Mouse (Mus musculus): ENCODE data around the gene Pdcd1lg2. TPM values are rescaled to one million over a fixed set of nuclear protein-coding genes. Genes with fewer than 3 reads are reported as not detected.

Pdcd1lg2 gene
- polyA plus RNA-seq, 1 experiment from 2014 or later = not detected

GRCm38 (mm10) chr19:29511826-29512225, 101.1 kb downstream of the Pdcd1lg2 start:
- no peak for ATAC-seq (ENCODE audit: low read depth)
- Histone ChIP-seq H3K27me3 (replicated peaks; ENCODE audit: control insufficient read depth, insufficient read depth, low read length) (no peaks in the 10 kb centered on the region), H3K36me3 (ENCODE audit: control insufficient read depth, insufficient read depth, low read length) (peaks cover 13% of the 10 kb centered on the region; the same call in 1 of the 2 replicates)

GRCm38 (mm10) chr19:29513111-29513766, 102.5 kb downstream of the Pdcd1lg2 start:
- peaks cover 13% of the 10 kb centered on the region; the same call in 1 of the 2 replicates for H3K36me3 ChIP-seq (ENCODE audit: control insufficient read depth, insufficient read depth, low read length)
- no peak overlapping the region for H3K27ac ChIP-seq (replicated peaks; ENCODE audit: low read depth, low read length)
- peaks cover 4% of the 10 kb centered on the region; the same call in 1 of the 2 replicates for H3K9me3 ChIP-seq (ENCODE audit: control insufficient read depth, low read length)
- no peak overlapping the region for H3K9ac ChIP-seq (ENCODE audit: low read depth, low read length)
- no peaks in the 10 kb centered on the region for H3K4me1 ChIP-seq (ENCODE audit: control insufficient read depth, insufficient read depth, low read length)
- WGBS = 41% methylated on average over 2 of the region's 2 CpGs
- no peaks in the 10 kb centered on the region for H3K27me3 ChIP-seq (replicated peaks; ENCODE audit: control insufficient read depth, insufficient read depth, low read length)
- ATAC-seq (ENCODE audit: low read depth) (no peak), DNase-seq (ENCODE audit: low spot score) (no peak)
- H3K4me3 ChIP-seq (ENCODE audit: low read depth, low read length) = no peak overlapping the region
- H3K4me2 ChIP-seq (ENCODE audit: low read depth, low read length) = no peak overlapping the region

More at GRCm38 (mm10) chr19:29511826-29512225, 101.1 kb downstream of the Pdcd1lg2 start:
- no peaks in the 10 kb centered on the region for H3K4me1 ChIP-seq (ENCODE audit: control insufficient read depth, insufficient read depth, low read length)
- no peak for DNase-seq (ENCODE audit: low spot score)
- H3K9ac ChIP-seq (ENCODE audit: low read depth, low read length) = no peak overlapping the region
- H3K9me3 ChIP-seq (ENCODE audit: control insufficient read depth, low read length) = peaks cover 4% of the 10 kb centered on the region; the same call in 1 of the 2 replicates
- H3K4me2 ChIP-seq (ENCODE audit: low read depth, low read length) = no peak overlapping the region
- no peak overlapping the region for H3K27ac ChIP-seq (replicated peaks; ENCODE audit: low read depth, low read length)
- 86% methylated on average over 2 of the region's 2 CpGs for WGBS
- H3K4me3 ChIP-seq (ENCODE audit: low read depth, low read length) = no peak overlapping the region

- Histone ChIP-seq H3K36me3 (ENCODE audit: control insufficient read depth, insufficient read depth, low read length) (peaks cover 13% of the 10 kb centered on the region; the same call in 1 of the 2 replicates), H3K27ac (replicated peaks; ENCODE audit: low read depth, low read length) (no peak overlapping the region), H3K27me3 (replicated peaks; ENCODE audit: control insufficient read depth, insufficient read depth, low read length) (no peaks in the 10 kb centered on the region), H3K4me3 (ENCODE audit: low read depth, low read length) (no peak overlapping the region), H3K9ac (ENCODE audit: low read depth, low read length) (no peak overlapping the region), H3K9me3 (ENCODE audit: control insufficient read depth, low read length) (peaks cover 4% of the 10 kb centered on the region; the same call in 1 of the 2 replicates), H3K4me1 (ENCODE audit: control insufficient read depth, insufficient read depth, low read length) (no peaks in the 10 kb centered on the region), H3K4me2 (ENCODE audit: low read depth, low read length) (no peak overlapping the region)
- 92% methylated on average over 3 of the region's 3 CpGs for WGBS
- DNase-seq (ENCODE audit: low spot score) (no peak), ATAC-seq (ENCODE audit: low read depth) (no peak)
Measured at GRCm38 (mm10) chr19:29514130-29514529, 103.4 kb downstream of the Pdcd1lg2 start.

- DNase-seq (ENCODE audit: low spot score) (no peak), ATAC-seq (ENCODE audit: low read depth) (no peak)
- H3K4me2 ChIP-seq (ENCODE audit: low read depth, low read length) = no peak overlapping the region
- no peak overlapping the region for H3K27ac ChIP-seq (replicated peaks; ENCODE audit: low read depth, low read length)
- H3K9me3 ChIP-seq (ENCODE audit: control insufficient read depth, low read length) = peaks cover 4% of the 10 kb centered on the region; the same call in 1 of the 2 replicates
- WGBS = 91% methylated on average over 3 of the region's 3 CpGs
- H3K36me3 ChIP-seq (ENCODE audit: control insufficient read depth, insufficient read depth, low read length) = peaks cover 13% of the 10 kb centered on the region; the same call in 1 of the 2 replicates
- no peak overlapping the region for H3K4me3 ChIP-seq (ENCODE audit: low read depth, low read length)
- H3K27me3 ChIP-seq (replicated peaks; ENCODE audit: control insufficient read depth, insufficient read depth, low read length) = no peaks in the 10 kb centered on the region
- no peaks in the 10 kb centered on the region; the same call in 1 of the 2 replicates for H3K4me1 ChIP-seq (ENCODE audit: control insufficient read depth, insufficient read depth, low read length)
- H3K9ac ChIP-seq (ENCODE audit: low read depth, low read length) = no peak overlapping the region
Measured at GRCm38 (mm10) chr19:29515386-29515785, 104.7 kb downstream of the Pdcd1lg2 start.

GRCm38 (mm10) chr19:29515991-29516390, 105.3 kb downstream of the Pdcd1lg2 start:
- H3K9ac ChIP-seq (ENCODE audit: low read depth, low read length) = no peak overlapping the region
- no peak overlapping the region for H3K4me2 ChIP-seq (ENCODE audit: low read depth, low read length)
- H3K4me1 ChIP-seq (ENCODE audit: control insufficient read depth, insufficient read depth, low read length) = peaks cover 5% of the 10 kb centered on the region; the same call in 1 of the 2 replicates
- WGBS = 74% methylated on average over 10 of the region's 10 CpGs
- H3K27ac ChIP-seq (replicated peaks; ENCODE audit: low read depth, low read length) = no peak overlapping the region
- no peak for ATAC-seq (ENCODE audit: low read depth)
- H3K9me3 ChIP-seq (ENCODE audit: control insufficient read depth, low read length) = peaks cover 4% of the 10 kb centered on the region; the same call in 1 of the 2 replicates
- H3K36me3 ChIP-seq (ENCODE audit: control insufficient read depth, insufficient read depth, low read length) = peaks cover 13% of the 10 kb centered on the region; the same call in 1 of the 2 replicates
- H3K4me3 ChIP-seq (ENCODE audit: low read depth, low read length) = no peak overlapping the region
- DNase-seq (ENCODE audit: low spot score) = no peak
- no peaks in the 10 kb centered on the region for H3K27me3 ChIP-seq (replicated peaks; ENCODE audit: control insufficient read depth, insufficient read depth, low read length)

- Histone ChIP-seq H3K27me3 (replicated peaks; ENCODE audit: control insufficient read depth, insufficient read depth, low read length) (no peaks in the 10 kb centered on the region), H3K36me3 (ENCODE audit: control insufficient read depth, insufficient read depth, low read length) (peaks cover 13% of the 10 kb centered on the region; the same call in 1 of the 2 replicates), H3K4me1 (ENCODE audit: control insufficient read depth, insufficient read depth, low read length) (peaks cover 8% of the 10 kb centered on the region), H3K4me3 (ENCODE audit: low read depth, low read length) (no peak overlapping the region), H3K9ac (ENCODE audit: low read depth, low read length) (no peak overlapping the region), H3K4me2 (ENCODE audit: low read depth, low read length) (no peak overlapping the region), H3K27ac (replicated peaks; ENCODE audit: low read depth, low read length) (no peak overlapping the region), H3K9me3 (ENCODE audit: control insufficient read depth, low read length) (peaks cover 4% of the 10 kb centered on the region; the same call in 1 of the 2 replicates)
- ATAC-seq (ENCODE audit: low read depth) = no peak
- DNase-seq (ENCODE audit: low spot score) = peak; percentile 75
- 62% methylated on average over 7 of the region's 7 CpGs for WGBS
Measured at GRCm38 (mm10) chr19:29518409-29518808, 107.7 kb downstream of the Pdcd1lg2 start.

GRCm38 (mm10) chr19:29518922-29519321, 108.2 kb downstream of the Pdcd1lg2 start:
- WGBS = 68% methylated on average over 4 of the region's 4 CpGs
- peaks cover 13% of the 10 kb centered on the region; the same call in 1 of the 2 replicates for H3K36me3 ChIP-seq (ENCODE audit: control insufficient read depth, insufficient read depth, low read length)
- no peak overlapping the region for H3K4me3 ChIP-seq (ENCODE audit: low read depth, low read length)

More at GRCm38 (mm10) chr19:29518922-29519321, 108.2 kb downstream of the Pdcd1lg2 start:
- peaks cover 4% of the 10 kb centered on the region; the same call in 1 of the 2 replicates for H3K9me3 ChIP-seq (ENCODE audit: control insufficient read depth, low read length)
- H3K27me3 ChIP-seq (replicated peaks; ENCODE audit: control insufficient read depth, insufficient read depth, low read length) = no peaks in the 10 kb centered on the region
- no peak overlapping the region for H3K4me2 ChIP-seq (ENCODE audit: low read depth, low read length)
- DNase-seq (ENCODE audit: low spot score) (no peak), ATAC-seq (ENCODE audit: low read depth) (no peak)
- H3K9ac ChIP-seq (ENCODE audit: low read depth, low read length) = no peak overlapping the region
- H3K4me1 ChIP-seq (ENCODE audit: control insufficient read depth, insufficient read depth, low read length) = peaks cover 12% of the 10 kb centered on the region
- H3K27ac ChIP-seq (replicated peaks; ENCODE audit: low read depth, low read length) = no peak overlapping the region
